Mouse (Mus musculus): ENCODE measurements around the gene Zfp691. TPM values are rescaled to one million over a fixed set of nuclear protein-coding genes. Genes with fewer than 3 reads are reported as not detected.

The Zfp691 gene
- total and polyA plus RNA-seq, 3 experiments: 6.7 to 9.9 TPM; not detected in 1

DNA sequence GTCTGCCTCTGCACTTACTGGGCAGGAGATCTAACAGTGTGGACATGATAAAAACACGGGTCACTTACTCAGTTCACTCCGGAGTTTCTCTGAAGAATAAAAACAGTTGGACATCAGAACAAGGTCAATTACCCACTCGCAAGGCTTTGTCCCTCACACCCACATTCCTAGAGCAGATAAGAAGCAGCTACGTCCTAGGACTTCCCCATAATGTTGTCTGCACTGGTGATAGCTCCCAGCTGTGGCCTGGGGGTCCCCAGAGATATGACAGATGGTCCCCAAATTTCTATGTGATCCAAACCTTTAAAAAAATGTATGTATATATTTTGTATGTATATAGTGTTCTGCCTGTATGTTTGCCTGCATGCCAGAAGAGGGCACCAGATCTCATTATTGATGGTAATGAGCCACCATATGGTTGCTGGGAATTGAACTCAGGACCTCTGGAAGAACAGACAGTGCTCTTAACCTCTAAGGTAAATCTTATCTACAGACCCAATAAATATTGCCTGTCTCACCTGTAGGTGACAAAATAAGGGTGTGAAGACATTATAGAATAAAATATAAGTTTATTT lies 6.2 kb upstream of the Zfp691 start:
- peak; percentile 64 for DNase-seq (ENCODE audit: low read depth, low spot score)
- Histone ChIP-seq H3K4me1 (ENCODE audit: control insufficient read depth in 1 of 2, insufficient read depth in 2 of 2, low read length in 2 of 2) (peaks cover 2 to 21% of the 10 kb centered on the region in 2 experiments; a peak in 3 of 4 replicates), H3K36me3 (ENCODE audit: control insufficient read depth in 1 of 2, insufficient read depth in 2 of 2, low read length in 2 of 2) (peaks cover 28 to 34% of the 10 kb centered on the region in 2 experiments), H3K9ac (ENCODE audit: control insufficient read depth, low read depth, low read length, poor library complexity, severe bottlenecking) (no peak overlapping the region), H3K79me2 (ENCODE audit: control insufficient read depth, insufficient read depth, low read length, poor library complexity) (peaks cover 3% of the 10 kb centered on the region; the same call in 1 of the 2 replicates), H3K27ac (ENCODE audit: control insufficient read depth, low read depth, low read length) (no peak overlapping the region), H3K27me3 (ENCODE audit: control insufficient read depth in 1 of 2, insufficient read depth in 2 of 2, low read length in 2 of 2) (no peaks in the 10 kb centered on the region), H3K4me3 (ENCODE audit: control insufficient read depth in 1 of 2, insufficient read depth in 1 of 2, low read depth in 2 of 2, low read length in 2 of 2) (no peak overlapping the region), H3K9me3 (replicated peaks; ENCODE audit: insufficient read depth, low read length) (no peaks in the 10 kb centered on the region)
- TF ChIP-seq MAX (IDR thresholded peaks at IDR 0.05; ENCODE audit: low read length) (no peak), TAL1 (IDR thresholded peaks at IDR 0.05; ENCODE audit: low read length) (peak; percentile 61), POLR2A (IDR thresholded peaks at IDR 0.05; ENCODE audit: control insufficient read depth in 1 of 2, insufficient read depth in 1 of 2, low read depth in 1 of 2, low read length in 2 of 2, poor library complexity in 1 of 2) (peak in 1 of 2 experiments; percentile 39; a peak in 2 of 4 replicates), CHD2 (IDR thresholded peaks at IDR 0.05; ENCODE audit: low read length) (no peak), NRF1 (IDR thresholded peaks at IDR 0.05; ENCODE audit: insufficient read depth, low read depth, low read length, poor library complexity, severe bottlenecking) (no peak), POLR2AphosphoS2 (IDR thresholded peaks at IDR 0.05; ENCODE audit: low read length) (peak; percentile 81), CTCF (IDR thresholded peaks at IDR 0.05 in 2 of 3, conservative IDR thresholded peaks at IDR 0.05 in 1 of 3; ENCODE audit: control insufficient read depth in 1 of 3, insufficient read depth in 1 of 3, low read depth in 2 of 3, low read length in 3 of 3, poor library complexity in 1 of 3, severe bottlenecking in 1 of 3) (peak in 2 of 3 experiments; percentile 43 to 53; a peak in 4 of 6 replicates), ZMIZ1 (IDR thresholded peaks at IDR 0.05; ENCODE audit: low read depth, low read length) (no peak), CHD1 (IDR thresholded peaks at IDR 0.05; ENCODE audit: low read depth, low read length) (no peak), SMC3 (IDR thresholded peaks at IDR 0.05; ENCODE audit: low read depth, low read length) (peak; percentile 42), JUND (IDR thresholded peaks at IDR 0.05; ENCODE audit: low read depth, low read length) (no peak), MAFK (IDR thresholded peaks at IDR 0.05; ENCODE audit: borderline replicate concordance, low read depth, low read length) (no peak), MXI1 (IDR thresholded peaks at IDR 0.05; ENCODE audit: low read depth, low read length) (0 out of 2 replicates have a peak, but pooled peaks have one; percentile 17), MYC (IDR thresholded peaks at IDR 0.05; ENCODE audit: low read depth, low read length) (0 out of 2 replicates have a peak, but pooled peaks have one; percentile 30), MAZ (IDR thresholded peaks at IDR 0.05; ENCODE audit: low read depth, low read length) (no peak), ETS1 (IDR thresholded peaks at IDR 0.05; ENCODE audit: low read depth, low read length) (peak; percentile 69; the same call in 1 of the 2 replicates), RCOR1 (IDR thresholded peaks at IDR 0.05; ENCODE audit: low read depth, low read length) (no peak), MYB (IDR thresholded peaks at IDR 0.05; ENCODE audit: low read depth, low read length) (no peak), KAT2A (conservative IDR thresholded peaks at IDR 0.05; ENCODE audit: low read depth, low read length) (no peak), GABPA (IDR thresholded peaks at IDR 0.05; ENCODE audit: low read depth, low read length) (no peak), UBTF (IDR thresholded peaks at IDR 0.05; ENCODE audit: borderline replicate concordance, insufficient read depth, low read depth, low read length) (no peak), EP300 (IDR thresholded peaks at IDR 0.05; ENCODE audit: low read depth in 1 of 2, low read length in 2 of 2) (peak; percentile 55 to 70; a peak in 3 of 4 replicates), NELFE (IDR thresholded peaks at IDR 0.05; ENCODE audit: low read depth, low read length) (no peak), RAD21 (IDR thresholded peaks at IDR 0.05; ENCODE audit: low read depth, low read length) (peak; percentile 29), ELF1 (IDR thresholded peaks at IDR 0.05; ENCODE audit: low read depth, low read length) (no peak), BHLHE40 (IDR thresholded peaks at IDR 0.05; ENCODE audit: borderline replicate concordance, low read depth, low read length) (no peak), SIN3A (IDR thresholded peaks at IDR 0.05; ENCODE audit: low read length) (peak; percentile 69; the same call in 1 of the 2 replicates), ZNF384 (IDR thresholded peaks at IDR 0.05; ENCODE audit: low read depth, low read length) (peak; percentile 41; the same call in 1 of the 2 replicates), TCF12 (IDR thresholded peaks at IDR 0.05; ENCODE audit: low read depth, low read length) (peak; percentile 67), E2F4 (IDR thresholded peaks at IDR 0.05; ENCODE audit: borderline replicate concordance, low read depth, low read length) (no peak), ZC3H11A (IDR thresholded peaks at IDR 0.05; ENCODE audit: low read depth, low read length) (no peak), ZKSCAN1 (IDR thresholded peaks at IDR 0.05; ENCODE audit: low read depth, low read length) (no peak), USF1 (IDR thresholded peaks at IDR 0.05; ENCODE audit: low read depth, low read length) (no peak), MEF2A (IDR thresholded peaks at IDR 0.05; ENCODE audit: extremely low read depth, insufficient replicate concordance, low read depth, low read length, poor library complexity, severe bottlenecking) (no peak), TBP (IDR thresholded peaks at IDR 0.05; ENCODE audit: low read depth, low read length) (no peak), GATA1 (IDR thresholded peaks at IDR 0.05; ENCODE audit: low read depth, low read length) (peak; percentile 74), POLR2AphosphoS5 (IDR thresholded peaks at IDR 0.05; ENCODE audit: borderline replicate concordance, low read depth, low read length) (no peak)
